Mouse (Mus musculus) olfactory bulb, adult 2 months (tissue): ENCODE measurements around the gene Cblc. TPM values are rescaled to one million over a fixed set of nuclear protein-coding genes. Genes with fewer than 3 reads are reported as not detected.

Experiments used
- H3K27ac ChIP-seq: fragments of 200-500 bp; 2 replicates; pipeline ENCODE4 v1.5.1; 2012; ENCODE audit warnings: low read depth, low read length; ENCODE audit not compliant: insufficient read depth
- H3K4me1 ChIP-seq: fragments of 200-500 bp; 2 replicates; pipeline ENCODE4 v1.6.1; 2012; ENCODE audit warnings: low read length; ENCODE audit not compliant: control insufficient read depth, insufficient read depth
- H3K4me3 ChIP-seq: fragments of 200-500 bp; 2 replicates; pipeline ENCODE4 v1.5.1; 2012; ENCODE audit warnings: mild to moderate bottlenecking, low read depth, low read length, moderate library complexity; ENCODE audit not compliant: insufficient read depth
- CTCF ChIP-seq: fragments of 200-500 bp; IDR thresholded peaks from 2 replicates; pipeline ENCODE4 v1.5.1; 2012; ENCODE audit warnings: low read depth, mild to moderate bottlenecking, low read length, moderate library complexity; ENCODE audit not compliant: insufficient read depth
- POLR2A ChIP-seq: fragments of 200-500 bp; IDR thresholded peaks from 2 replicates; pipeline ENCODE4 v1.6.1; 2012; ENCODE audit warnings: mild to moderate bottlenecking, low read depth, low read length, moderate library complexity; ENCODE audit not compliant: insufficient read depth
- WGBS: fragments of 180-500 bp; shearing (Covaris S2); methylation state at CpG from one replicate; pipeline ENCODE4 v1.1.7; 2018; 5-methylcytosine and 5-hydroxymethylcytosine counted together
- polyA plus RNA-seq: library from polyadenylated mRNA; stranded (reverse); fragments of >200 nt; gene quantifications from 2 replicates; pipeline ENCODE4 v1.2.4, GENCODE M21; 2012; ENCODE audit warnings: low replicate concordance; ENCODE audit not compliant: missing spikeins, insufficient read depth, insufficient read length

Gene Cblc
- polyA plus RNA-seq, 1 experiment: not detected

- peak overlapping the region; percentile 34 for H3K4me3 ChIP-seq
- under 1% methylated on average over 19 of the region's 19 CpGs for WGBS
- no peak overlapping the region for H3K27ac ChIP-seq
- no peaks in the 10 kb centered on the region for H3K4me1 ChIP-seq
- TF ChIP-seq CTCF: peak; percentile 92
- no peak for TF ChIP-seq POLR2A
These were observed 6.7 kb downstream of the Cblc start for GRCm38 (mm10) chr7:19789904-19790347.

DNA sequence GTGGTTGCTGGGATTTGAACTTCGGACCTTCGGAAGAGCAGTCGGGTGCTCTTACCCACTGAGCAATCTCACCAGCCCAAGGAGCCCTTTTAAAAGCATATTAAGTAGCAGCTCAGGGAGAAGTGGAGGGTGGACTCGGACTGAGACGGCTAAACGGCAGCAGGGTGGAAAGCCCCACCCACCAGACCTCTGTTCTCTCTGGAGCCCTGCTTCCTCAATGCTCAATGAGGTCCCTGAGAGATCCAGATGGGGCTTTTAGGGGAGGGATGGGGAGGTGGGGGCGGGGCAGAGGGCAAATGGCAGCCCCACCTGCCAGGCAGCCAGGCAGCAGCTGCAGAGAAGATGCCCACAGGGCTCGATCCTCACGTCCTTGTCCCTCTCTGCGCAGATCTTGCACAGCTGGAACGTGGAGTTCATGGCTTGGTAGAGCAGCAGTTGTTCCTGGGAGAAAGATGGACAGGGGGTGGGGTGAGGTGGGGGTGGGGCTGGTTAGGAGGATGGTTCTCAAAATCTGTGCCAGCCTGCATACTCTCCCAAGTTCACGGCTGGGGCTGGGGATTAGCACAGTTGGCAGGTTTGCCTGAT is 10.6 kb downstream of the Cblc start:
- Histone ChIP-seq H3K27ac (no peak overlapping the region), H3K4me3 (no peak overlapping the region), H3K4me1 (no peaks in the 10 kb centered on the region)
- no peak for TF ChIP-seq POLR2A
- no peak for TF ChIP-seq CTCF
- 43% methylated on average over 12 of the region's 12 CpGs for WGBS

DNA sequence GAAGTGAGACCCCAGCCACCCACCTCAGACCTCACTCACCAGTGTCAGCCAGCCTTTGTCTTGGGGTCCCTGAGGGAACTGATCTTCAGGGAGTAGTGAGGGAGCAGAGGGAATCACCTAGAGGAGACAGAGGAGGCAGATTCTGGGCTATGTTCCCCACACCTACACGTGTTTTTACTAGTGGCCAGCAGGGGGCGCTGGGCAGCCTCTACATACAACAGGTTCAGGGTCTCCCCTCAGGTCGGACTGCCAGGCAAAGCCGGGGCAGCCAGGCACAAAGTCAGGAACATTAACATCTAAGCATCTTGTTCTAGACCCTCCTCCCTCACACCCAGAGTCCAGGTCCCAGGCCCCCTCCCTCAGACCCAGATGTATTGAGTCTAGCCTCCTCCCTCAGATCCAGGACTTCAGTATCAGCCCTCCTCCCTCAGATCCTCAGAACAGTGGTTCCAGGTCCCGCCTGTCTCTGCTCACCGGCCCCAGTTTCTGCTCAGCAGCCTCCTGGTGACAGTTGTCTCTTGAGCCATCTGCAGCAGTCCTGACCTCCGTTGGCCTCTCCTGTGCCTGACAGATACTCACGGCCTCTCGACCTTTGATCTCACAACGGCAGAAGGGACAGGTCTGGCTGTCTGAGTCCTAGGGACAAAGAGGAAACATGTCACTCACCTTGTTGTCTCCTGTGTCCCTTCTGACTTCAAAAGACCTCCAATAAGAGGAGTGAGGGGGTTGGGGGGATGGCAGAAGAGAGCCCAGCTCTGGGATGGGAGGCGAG is 11.7 kb downstream of the Cblc start:
- no peak overlapping the region for H3K27ac ChIP-seq
- WGBS: 55% methylated on average over 11 of the region's 11 CpGs
- H3K4me3 ChIP-seq: no peak overlapping the region
- H3K4me1 ChIP-seq: no peaks in the 10 kb centered on the region
- TF ChIP-seq CTCF: no peak
- no peak for TF ChIP-seq POLR2A

- H3K27ac ChIP-seq: no peak overlapping the region
- H3K4me3 ChIP-seq: no peak overlapping the region
- no peaks in the 10 kb centered on the region for H3K4me1 ChIP-seq
- no peak for TF ChIP-seq CTCF
- TF ChIP-seq POLR2A: no peak
- 71% methylated on average over 8 of the region's 8 CpGs for WGBS
These were observed 13.0 kb downstream of the Cblc start for GRCm38 (mm10) chr7:19783630-19784029.

DNA sequence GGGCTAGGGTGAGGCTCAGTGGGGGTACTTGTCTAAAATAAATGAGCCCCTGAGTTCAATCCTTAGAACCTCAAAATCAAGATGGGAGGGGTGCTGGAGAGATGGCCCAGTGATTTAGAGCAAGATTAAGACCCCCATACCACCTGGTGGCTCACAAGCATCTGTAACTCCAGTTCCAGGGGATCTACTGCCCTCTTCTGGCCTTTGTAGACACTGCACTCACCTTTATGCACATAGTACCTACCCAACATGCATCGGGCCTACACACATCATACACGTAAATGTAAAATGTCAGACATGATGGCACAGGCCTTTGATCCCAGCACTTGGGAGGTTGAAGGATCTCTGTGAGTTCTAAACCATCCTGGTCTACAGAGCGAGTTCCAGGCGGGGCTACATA is 14.0 kb downstream of the Cblc start:
- no peak for TF ChIP-seq CTCF
- no peak for TF ChIP-seq POLR2A
- no peak overlapping the region for H3K27ac ChIP-seq
- no peak overlapping the region for H3K4me3 ChIP-seq
- WGBS: 94% methylated on average over 4 of the region's 4 CpGs
- H3K4me1 ChIP-seq: no peaks in the 10 kb centered on the region

DNA sequence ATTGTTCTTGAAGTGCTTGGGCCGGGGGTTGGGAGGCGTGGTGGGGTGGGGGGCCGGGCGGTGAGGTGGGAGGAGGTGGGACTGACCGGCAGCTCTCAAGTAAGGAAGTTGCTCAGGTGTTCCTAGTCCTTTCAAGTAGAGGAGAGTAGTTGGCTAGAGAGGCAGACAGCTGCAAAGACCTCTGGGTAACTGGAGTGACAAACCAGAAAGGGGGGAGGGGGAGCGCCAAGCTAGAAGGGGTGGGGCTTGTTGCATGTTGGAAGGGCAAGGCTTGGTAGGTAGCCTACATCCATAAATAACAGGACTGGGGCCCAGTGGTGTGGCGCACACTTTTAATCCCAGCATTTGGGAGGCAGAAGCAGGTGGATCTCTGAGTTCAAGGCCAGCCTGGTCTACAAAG is 14.9 kb downstream of the Cblc start:
- Histone ChIP-seq H3K4me3 (no peak overlapping the region), H3K27ac (no peak overlapping the region), H3K4me1 (no peaks in the 10 kb centered on the region)
- TF ChIP-seq CTCF (no peak), POLR2A (no peak)
- WGBS: 92% methylated on average over 7 of the region's 7 CpGs

DNA sequence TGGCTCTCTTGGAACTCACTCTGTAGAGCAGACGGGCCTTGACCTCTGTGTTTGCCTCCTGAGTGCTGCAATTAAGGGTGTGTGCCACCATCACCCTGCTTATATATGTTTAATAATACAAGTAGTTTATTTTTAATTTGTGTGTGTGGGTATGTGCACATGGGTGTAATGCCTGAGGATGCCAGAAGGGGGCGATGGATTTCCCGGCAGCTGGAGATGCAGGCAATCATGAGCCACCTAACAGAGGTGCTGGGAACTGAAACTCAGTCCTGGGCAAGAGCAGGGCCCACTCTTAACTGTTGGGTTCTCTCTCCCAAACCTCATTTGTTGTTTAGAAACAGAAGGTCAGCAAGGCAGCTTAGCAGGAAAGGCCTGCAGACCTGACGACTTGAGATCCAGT is 16.7 kb downstream of the Cblc start:
- Histone ChIP-seq H3K27ac (no peak overlapping the region), H3K4me1 (no peaks in the 10 kb centered on the region)

GRCm38 (mm10) chr7:19778645-19779044 is 18.0 kb downstream of the Cblc start:
- Histone ChIP-seq H3K27ac (no peak overlapping the region), H3K4me3 (no peak overlapping the region), H3K4me1 (no peaks in the 10 kb centered on the region)
- WGBS: 82% methylated on average over 8 of the region's 8 CpGs
- TF ChIP-seq CTCF: no peak
- TF ChIP-seq POLR2A: no peak

More for the DNA sequence above, 16.7 kb downstream of the Cblc start:
- H3K4me3 ChIP-seq: no peak overlapping the region
- TF ChIP-seq POLR2A (no peak), CTCF (0 out of 2 replicates have a peak, but pooled peaks have one; percentile 11)
- 82% methylated on average over 4 of the region's 4 CpGs for WGBS

DNA sequence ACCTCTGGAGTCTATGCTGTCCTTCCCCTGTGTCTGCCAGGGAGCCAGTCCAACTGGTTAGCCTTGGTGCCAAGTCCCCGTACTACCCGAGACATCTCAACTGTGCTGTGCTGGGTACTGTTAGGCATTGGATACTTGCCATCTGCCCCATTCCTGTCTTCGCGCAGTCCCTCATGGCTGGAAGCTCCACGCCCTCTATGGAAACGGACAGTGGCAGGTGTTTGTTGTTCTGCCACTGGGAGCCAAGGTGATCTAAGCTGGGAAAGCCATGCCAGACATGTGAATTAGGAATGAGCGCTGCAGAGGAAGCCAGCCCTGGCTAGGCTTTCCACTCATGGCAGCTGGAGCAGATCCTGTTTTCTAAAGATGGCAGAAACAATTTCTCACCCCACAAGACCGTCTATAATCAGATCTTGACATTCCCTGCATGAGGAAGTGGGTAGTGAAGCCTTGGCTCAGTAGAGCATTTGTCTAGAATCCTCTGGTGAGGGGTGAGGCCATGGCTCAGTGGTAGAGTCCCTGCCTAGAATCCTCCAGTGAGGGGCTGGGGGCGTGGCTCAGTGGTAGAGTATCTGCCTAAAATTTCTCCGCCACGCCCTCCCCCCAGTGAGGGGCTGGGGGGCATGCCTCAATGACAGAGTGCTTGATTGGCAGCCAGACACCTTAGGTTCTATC is 19.4 kb downstream of the Cblc start:
- WGBS: 75% methylated on average over 11 of the region's 11 CpGs
- no peak for TF ChIP-seq POLR2A
- TF ChIP-seq CTCF: no peak
- no peak overlapping the region for H3K27ac ChIP-seq
- H3K4me1 ChIP-seq: no peaks in the 10 kb centered on the region
- no peak overlapping the region for H3K4me3 ChIP-seq
